Mouse (Mus musculus) thymus, adult 2 months (tissue): ENCODE results near the gene Fgfr3. TPM values are rescaled to one million over a fixed set of nuclear protein-coding genes. Genes with fewer than 3 reads are reported as not detected.

Source experiments
- DNase-seq: peaks from one replicate; pipeline ENCODE4 v3.0.0; 2021
- H3K27ac ChIP-seq: fragments of 200-500 bp; 2 replicates; pipeline ENCODE4 v1.5.1; 2012; ENCODE audit warnings: low read length, control low read depth; ENCODE audit not compliant: control insufficient read depth, insufficient read depth
- H3K27me3 ChIP-seq: fragments of 200-500 bp; 2 replicates; pipeline ENCODE4 v1.6.1; 2012; ENCODE audit warnings: mild to moderate bottlenecking, low read length, moderate library complexity, mixed read lengths; ENCODE audit not compliant: control insufficient read depth, insufficient read depth
- H3K36me3 ChIP-seq: fragments of 200-500 bp; 2 replicates; pipeline ENCODE4 v1.6.1; 2012; ENCODE audit warnings: mild to moderate bottlenecking, low read length, moderate library complexity; ENCODE audit not compliant: control insufficient read depth, insufficient read depth
- H3K4me1 ChIP-seq: fragments of 200-500 bp; replicated peaks from 2 replicates; pipeline ENCODE4 v1.6.1; 2012; ENCODE audit warnings: low read length; ENCODE audit not compliant: control insufficient read depth, insufficient read depth
- H3K4me3 ChIP-seq: fragments of 200-500 bp; 2 replicates; pipeline ENCODE4 v1.5.1; 2012; ENCODE audit warnings: mild to moderate bottlenecking, low read length, control low read depth, moderate library complexity; ENCODE audit not compliant: control insufficient read depth, insufficient read depth
- CTCF ChIP-seq: fragments of 200-500 bp; IDR thresholded peaks from 2 replicates; pipeline ENCODE4 v1.5.1; 2012; ENCODE audit warnings: mild to moderate bottlenecking, control low read depth, low read length, moderate library complexity, borderline replicate concordance; ENCODE audit not compliant: control insufficient read depth, poor library complexity, insufficient read depth; ENCODE audit errors: extremely low read depth
- POLR2A ChIP-seq: fragments of 200-500 bp; IDR thresholded peaks from 2 replicates; pipeline ENCODE4 v1.6.1; 2012; ENCODE audit warnings: mild to moderate bottlenecking, low read length, control low read depth, moderate library complexity; ENCODE audit not compliant: control insufficient read depth, poor library complexity, insufficient read depth; ENCODE audit errors: extremely low read depth
- WGBS: fragments of 180-500 bp; shearing (Covaris S2); methylation state at CpG from one replicate; pipeline ENCODE4 v1.1.7; 2018; 5-methylcytosine and 5-hydroxymethylcytosine counted together
- polyA plus RNA-seq: library from polyadenylated mRNA; depleted of rRNA; stranded (reverse); fragments of >200 nt; gene quantifications from 2 replicates; pipeline ENCODE4 v1.2.3, GENCODE M21; 2012

The Fgfr3 gene
- polyA plus RNA-seq, 1 experiment = 6.3 TPM

DNA sequence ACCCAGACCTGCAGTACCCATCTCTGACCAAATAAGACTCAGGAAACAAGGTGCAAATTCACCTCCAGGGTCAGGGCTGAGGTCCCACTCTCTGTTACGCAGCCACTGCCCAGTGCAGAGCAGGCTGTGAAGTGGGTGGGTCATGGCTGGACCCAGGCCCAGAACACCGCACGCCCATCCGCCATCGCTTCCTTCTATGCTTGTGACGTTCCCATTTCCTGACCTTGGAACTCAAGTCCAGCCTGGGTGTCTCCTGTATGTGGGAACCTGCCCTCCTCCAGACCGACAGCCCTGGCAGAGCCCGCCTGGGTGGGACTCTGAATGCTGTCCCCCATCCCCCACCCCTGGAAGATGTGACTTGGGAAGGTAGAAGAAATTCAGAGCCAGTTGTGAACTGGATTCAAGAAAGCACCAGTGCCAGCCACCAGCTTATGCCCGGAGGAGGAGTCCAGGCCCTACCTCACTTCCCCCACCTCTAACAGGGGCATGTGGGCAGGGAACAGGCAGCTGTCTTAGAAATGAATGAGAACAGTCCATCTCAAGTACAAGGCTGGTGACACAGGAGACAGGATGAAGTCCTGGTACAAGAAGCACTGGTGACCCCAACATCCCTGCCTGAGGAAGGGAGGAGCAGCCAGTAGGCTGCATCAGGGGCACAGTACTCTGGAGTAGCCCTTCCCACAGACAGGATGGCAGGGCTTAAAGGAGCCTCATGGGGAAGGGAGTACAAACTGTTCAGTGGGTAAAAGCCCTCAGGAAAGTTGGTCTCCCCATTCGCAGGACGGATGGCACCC, 31.4 kb upstream of the Fgfr3 start:
- Histone ChIP-seq H3K27me3 (peaks cover 10% of the 10 kb centered on the region; the same call in 1 of the 2 replicates), H3K27ac (no peak overlapping the region), H3K36me3 (no peaks in the 10 kb centered on the region), H3K4me1 (no peaks in the 10 kb centered on the region), H3K4me3 (no peak overlapping the region)
- 89% methylated on average over 11 of the region's 11 CpGs for WGBS
- DNase-seq = no peak
- TF ChIP-seq CTCF (no peak), POLR2A (no peak)

DNA sequence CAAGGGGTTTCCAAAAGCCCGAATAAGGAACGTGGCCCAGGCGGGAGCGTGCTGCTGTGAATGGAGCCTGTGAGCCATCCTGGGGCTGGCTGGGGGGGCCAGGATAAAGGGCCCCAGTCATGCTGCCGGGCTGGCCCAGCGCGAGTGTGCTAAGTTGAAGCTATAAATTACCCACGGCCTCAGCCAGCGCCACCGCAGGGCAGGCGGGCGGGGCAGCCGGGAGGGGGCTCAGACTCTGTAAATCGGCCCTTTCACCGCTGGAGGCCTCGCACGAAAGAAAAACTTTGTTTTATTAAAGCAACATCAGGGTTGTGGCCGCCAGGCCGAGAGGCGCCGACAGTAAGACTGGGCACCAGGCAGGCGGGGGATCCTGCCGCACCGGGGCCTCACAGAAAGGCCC, 29.1 kb upstream of the Fgfr3 start:
- TF ChIP-seq CTCF (no peak), POLR2A (no peak)
- 11% methylated on average over 24 of the region's 24 CpGs for WGBS
- peaks cover 12% of the 10 kb centered on the region; the same call in 1 of the 2 replicates for H3K27me3 ChIP-seq
- H3K4me3 ChIP-seq = no peak overlapping the region
- H3K36me3 ChIP-seq = no peaks in the 10 kb centered on the region
- H3K4me1 ChIP-seq = 0 out of 2 replicates have a peak, but pooled peaks cover 5% of the 10 kb centered on the region
- H3K27ac ChIP-seq = no peak overlapping the region
- DNase-seq = no peak

DNA sequence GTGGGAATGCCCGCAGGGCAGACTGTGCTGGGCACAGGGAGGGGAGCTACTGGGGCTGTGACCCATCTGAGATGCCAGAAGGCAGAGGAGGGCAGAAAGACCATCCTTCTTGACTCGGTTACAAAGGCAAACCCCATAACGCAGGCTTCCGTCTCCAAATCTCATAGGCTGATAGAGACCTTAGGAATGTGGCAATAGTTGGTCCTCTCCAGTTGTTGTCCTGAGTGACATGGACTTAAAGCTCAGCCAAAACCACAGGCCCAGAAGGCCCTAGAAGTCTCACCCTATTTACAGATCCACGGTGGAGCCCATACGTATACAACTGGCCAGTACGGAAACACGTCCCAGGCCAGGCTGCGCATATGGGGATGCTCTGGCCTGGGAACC, 27.0 kb upstream of the Fgfr3 start:
- Histone ChIP-seq H3K27me3 (peaks cover 12% of the 10 kb centered on the region; the same call in 1 of the 2 replicates), H3K4me3 (no peak overlapping the region), H3K4me1 (0 out of 2 replicates have a peak, but pooled peaks cover 5% of the 10 kb centered on the region), H3K27ac (no peak overlapping the region), H3K36me3 (no peaks in the 10 kb centered on the region)
- DNase-seq = no peak
- TF ChIP-seq POLR2A = no peak
- no peak for TF ChIP-seq CTCF
- WGBS = 96% methylated on average over 9 of the region's 9 CpGs

DNA sequence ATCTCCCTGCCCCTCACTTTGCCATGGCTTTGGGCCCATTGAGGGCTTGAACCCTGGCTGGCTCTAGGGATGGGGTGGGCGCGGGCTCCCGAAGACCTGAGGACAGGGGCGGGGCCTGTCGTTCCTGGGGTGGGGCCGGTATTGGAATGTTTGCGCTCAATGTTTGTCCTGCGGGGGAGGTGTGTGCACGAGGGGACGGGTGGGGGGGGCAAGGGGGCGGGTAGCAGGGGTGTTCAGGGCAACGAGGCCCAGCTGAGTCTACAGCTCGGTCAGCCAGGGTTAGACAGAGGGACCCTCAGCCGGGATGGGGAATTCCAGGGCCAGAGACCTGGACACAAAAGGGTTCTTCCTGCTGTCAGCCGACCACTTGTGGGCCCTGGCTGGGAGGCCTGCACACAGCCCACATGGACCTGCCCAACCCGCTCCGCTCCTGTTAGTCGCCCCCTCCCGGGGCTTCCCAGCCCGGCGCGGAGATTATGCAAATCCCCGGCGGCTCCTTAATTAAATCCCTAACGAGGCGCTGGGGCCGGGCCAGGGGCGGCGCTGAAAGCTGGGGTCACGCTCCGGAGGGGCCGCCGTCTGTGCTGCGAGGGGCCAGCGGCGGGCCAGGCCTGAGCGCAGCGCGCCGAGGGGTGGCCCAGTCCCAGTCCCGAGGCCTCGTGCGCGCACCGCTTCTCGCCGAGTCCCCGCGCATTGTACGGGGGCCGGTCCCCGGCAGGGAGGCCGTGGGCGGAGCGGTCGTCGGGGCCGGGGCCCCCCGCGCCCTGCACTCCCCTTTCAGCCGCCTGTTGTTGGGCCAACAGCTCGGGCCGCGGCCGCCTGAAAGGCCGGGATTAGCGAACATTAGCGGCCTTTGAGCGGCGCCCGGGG, 26.4 kb upstream of the Fgfr3 start:
- 15% methylated on average over 71 of the region's 71 CpGs for WGBS
- DNase-seq = no peak
- TF ChIP-seq CTCF = no peak
- TF ChIP-seq POLR2A = no peak
- H3K4me3 ChIP-seq = no peak overlapping the region
- H3K27me3 ChIP-seq = peaks cover 12% of the 10 kb centered on the region; the same call in 1 of the 2 replicates
- no peaks in the 10 kb centered on the region for H3K36me3 ChIP-seq
- no peak overlapping the region for H3K27ac ChIP-seq
- H3K4me1 ChIP-seq = 0 out of 2 replicates have a peak, but pooled peaks cover 5% of the 10 kb centered on the region

DNA sequence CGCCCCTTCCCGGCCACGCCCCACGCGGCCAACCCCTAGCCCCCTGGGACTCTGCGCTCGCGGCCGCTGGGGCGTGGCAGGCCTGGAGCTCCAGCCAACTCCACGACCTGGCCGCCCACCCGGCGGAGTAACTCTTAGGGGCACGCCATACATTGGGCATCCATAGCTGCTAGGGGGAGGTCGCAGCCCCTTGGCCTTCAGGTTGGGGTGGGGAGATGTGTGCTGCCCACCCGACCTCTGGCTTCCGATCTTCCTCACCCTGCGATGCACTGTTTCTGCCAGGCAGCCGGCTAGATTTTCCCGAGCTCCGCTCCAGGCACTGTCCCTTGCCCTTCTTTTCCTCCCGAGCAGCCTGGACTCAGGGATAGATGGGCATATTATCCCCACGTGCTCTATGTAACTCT, 25.8 kb upstream of the Fgfr3 start:
- 0 out of 2 replicates have a peak, but pooled peaks cover 5% of the 10 kb centered on the region for H3K4me1 ChIP-seq
- no peak for TF ChIP-seq CTCF
- TF ChIP-seq POLR2A = no peak
- H3K4me3 ChIP-seq = no peak overlapping the region
- 30% methylated on average over 24 of the region's 24 CpGs for WGBS
- DNase-seq = no peak
- no peak overlapping the region for H3K27ac ChIP-seq
- no peaks in the 10 kb centered on the region for H3K36me3 ChIP-seq
- peaks cover 12% of the 10 kb centered on the region; the same call in 1 of the 2 replicates for H3K27me3 ChIP-seq

DNA sequence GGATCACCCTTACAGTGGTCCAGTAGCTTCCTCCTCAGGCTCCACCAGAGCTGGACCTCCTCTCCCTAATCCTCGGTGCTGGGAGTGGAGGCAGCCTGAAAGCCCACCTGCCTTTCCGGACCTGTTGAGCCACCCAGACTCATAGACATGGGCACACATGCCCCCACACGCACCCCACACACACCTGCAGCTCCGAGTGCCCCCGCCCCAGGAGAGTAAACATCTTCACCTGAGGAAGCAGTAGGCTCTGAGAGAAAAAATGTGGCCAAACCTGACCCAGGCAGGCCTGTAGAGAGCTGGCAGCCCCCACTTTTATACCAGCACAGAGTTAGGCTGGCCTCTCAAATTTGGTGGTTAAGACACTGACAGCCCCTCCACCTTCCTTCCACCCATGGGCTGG, 25.0 kb upstream of the Fgfr3 start:
- Histone ChIP-seq H3K27ac (no peak overlapping the region), H3K27me3 (peaks cover 12% of the 10 kb centered on the region; the same call in 1 of the 2 replicates), H3K4me3 (no peak overlapping the region), H3K4me1 (0 out of 2 replicates have a peak, but pooled peaks cover 5% of the 10 kb centered on the region), H3K36me3 (no peaks in the 10 kb centered on the region)
- WGBS = 88% methylated on average over 5 of the region's 5 CpGs
- no peak for DNase-seq
- no peak for TF ChIP-seq POLR2A
- no peak for TF ChIP-seq CTCF
